Mouse (Mus musculus) splenic B cell, adult 2 months (primary cell): ENCODE results near the gene Cyp4f17.
A peak's percentile ranks its signal among the peaks of the same experiment; 100 is the strongest.
"Not testable (repeated sequence)": the region's sequence is repeated elsewhere in the genome, so short reads cannot be mapped to it uniquely, and the experiment has no call there.

Experiments used
- DNase-seq: peaks from one replicate; pipeline ENCODE4 v3.0.0-alpha.2; 2011; ENCODE audit warnings: low read depth, low spot score
- H3K27me3 ChIP-seq: 2 replicates; pipeline ENCODE4 v1.6.1; 2012; ENCODE audit warnings: mild to moderate bottlenecking, low read length, moderate library complexity, mixed read lengths; ENCODE audit not compliant: control insufficient read depth, poor library complexity, insufficient read depth, severe bottlenecking
- H3K36me3 ChIP-seq: 2 replicates; pipeline ENCODE4 v1.6.1; 2012; ENCODE audit warnings: mild to moderate bottlenecking, low read length, moderate library complexity, mixed read lengths; ENCODE audit not compliant: control insufficient read depth, poor library complexity, insufficient read depth, severe bottlenecking

Gene Cyp4f17

GRCm38 (mm10) chr17:32550377-32550776 lies 44.5 kb downstream of the Cyp4f17 start:
- not testable (repeated sequence) for H3K36me3 ChIP-seq, DNase-seq, H3K27me3 ChIP-seq

- peak; percentile 50 for DNase-seq
- Histone ChIP-seq H3K27me3 (no peaks in the 10 kb centered on the region), H3K36me3 (no peaks in the 10 kb centered on the region)
Measured at GRCm38 (mm10) chr17:32550900-32551770, 45.3 kb downstream of the Cyp4f17 start.

- not testable (repeated sequence) for H3K27me3 ChIP-seq, DNase-seq, H3K36me3 ChIP-seq
Measured at GRCm38 (mm10) chr17:32553016-32553415, 47.2 kb downstream of the Cyp4f17 start.

GRCm38 (mm10) chr17:32554368-32554767 lies 48.5 kb downstream of the Cyp4f17 start:
- H3K27me3 ChIP-seq, H3K36me3 ChIP-seq, DNase-seq: not testable (repeated sequence)

- H3K27me3 ChIP-seq, DNase-seq, H3K36me3 ChIP-seq: not testable (repeated sequence)
Measured at GRCm38 (mm10) chr17:32563301-32563700, 57.5 kb downstream of the Cyp4f17 start.

- DNase-seq, H3K27me3 ChIP-seq, H3K36me3 ChIP-seq: not testable (repeated sequence)
Measured at GRCm38 (mm10) chr17:32573286-32573685, 67.4 kb downstream of the Cyp4f17 start.

- H3K36me3 ChIP-seq, result no peaks in the 10 kb centered on the region
- no peaks in the 10 kb centered on the region for H3K27me3 ChIP-seq
- no peak for DNase-seq
Measured at GRCm38 (mm10) chr17:32577496-32578186, 71.8 kb downstream of the Cyp4f17 start.
